Mouse (Mus musculus) common myeloid progenitor, adult 5-6 weeks (primary cell): Measurements from ENCODE around the gene Frmd7. TPM values are rescaled to one million over a fixed set of nuclear protein-coding genes. Genes with fewer than 3 reads are reported as not detected.

Experiments
- ATAC-seq: replicated peaks from 2 replicates; pipeline ENCODE4 v1.8.0; 2016; ENCODE audit warnings: low read depth, mild to moderate bottlenecking, moderate TSS enrichment, inconsistent platforms; ENCODE audit not compliant: poor library complexity, severe bottlenecking
- total RNA-seq: library from RNA; stranded (forward); fragments of 200-1000, 187-1606 nt; gene quantifications from 2 replicates; pipeline ENCODE4 v1.2.3, GENCODE M21; 2017

The Frmd7 gene
- total RNA-seq, 1 experiment from 2014 or later: not detected

GRCm38 (mm10) chrX:50874246-50875002, 68.1 kb downstream of the Frmd7 start:
- ATAC-seq: 0 out of 2 replicates have a peak, but pooled peaks have one; percentile 50

- no peak for ATAC-seq
Measured at GRCm38 (mm10) chrX:50864734-50865133, 77.8 kb downstream of the Frmd7 start.

DNA sequence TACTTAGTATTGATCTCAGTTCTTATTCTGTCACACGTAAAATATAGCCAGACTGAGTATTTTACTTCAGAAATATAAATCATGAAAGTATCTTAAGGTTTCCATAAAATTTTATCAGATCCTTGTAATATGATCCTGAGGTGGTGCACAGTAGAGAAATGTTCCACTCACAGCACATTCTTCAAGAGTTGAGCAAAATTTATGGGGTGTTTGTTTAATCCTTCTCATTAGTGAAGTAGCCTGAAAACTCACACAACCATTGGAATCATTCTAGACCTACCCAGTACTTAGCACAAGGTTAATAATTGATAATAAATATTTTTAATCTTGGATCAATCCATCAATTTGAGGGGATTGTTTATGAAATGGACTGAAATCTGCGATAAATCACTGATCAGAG, 78.7 kb downstream of the Frmd7 start:
- ATAC-seq: no peak

GRCm38 (mm10) chrX:50850428-50851184, 91.9 kb downstream of the Frmd7 start:
- no peak for ATAC-seq

Other genes with a start within 250 kb of the Frmd7 start
- gene Stk26, start 101.7 kb downstream of the Frmd7 start, total RNA-seq: 132 and 150 TPM in 2 replicates
- gene Rap2c, start 75.3 kb upstream of the Frmd7 start, total RNA-seq: 21.1 and 23.0 TPM in 2 replicates